Mouse (Mus musculus) hindbrain, postnatal 0 days (tissue): Measurements from ENCODE around the gene Mfsd5. TPM values are rescaled to one million over a fixed set of nuclear protein-coding genes. Genes with fewer than 3 reads are reported as not detected.

Experiments used
- ATAC-seq: fragments of 200-750 bp; cut with Nextera tagmentation; 2 replicates; pipeline ENCODE4 v1.8.0; 2017; ENCODE audit warnings: mild to moderate bottlenecking, moderate TSS enrichment, moderate library complexity
- DNase-seq: peaks from one replicate; pipeline ENCODE4 v3.0.0-alpha.2; 2015; ENCODE audit warnings: low spot score
- H3K27ac ChIP-seq: fragments of 300-500 bp; sonication (generic); 2 replicates; pipeline ENCODE4 v1.5.1; 2014; ENCODE audit warnings: mild to moderate bottlenecking
- H3K27me3 ChIP-seq: fragments of 300-500 bp; sonication (generic); 2 replicates; pipeline ENCODE4 v1.6.1; 2014; ENCODE audit warnings: low read length, mixed read lengths; ENCODE audit not compliant: insufficient read depth
- H3K36me3 ChIP-seq: fragments of 300-500 bp; sonication (generic); 2 replicates; pipeline ENCODE4 v1.6.1; 2014; ENCODE audit warnings: low read length, mixed read lengths; ENCODE audit not compliant: insufficient read depth
- H3K4me1 ChIP-seq: fragments of 300-500 bp; sonication (generic); 2 replicates; pipeline ENCODE4 v1.6.1; 2014; ENCODE audit warnings: antibody characterized with exemption, low read length, mixed read lengths; ENCODE audit not compliant: insufficient read depth
- H3K4me2 ChIP-seq: fragments of 300-500 bp; sonication (generic); 2 replicates; pipeline ENCODE4 v1.6.1; 2014; ENCODE audit warnings: low read depth, mild to moderate bottlenecking, low read length, moderate library complexity, mixed read lengths
- H3K4me3 ChIP-seq: fragments of 300-500 bp; sonication (generic); 2 replicates; pipeline ENCODE4 v1.5.1; 2014; ENCODE audit warnings: low read length
- H3K9ac ChIP-seq: fragments of 300-500 bp; sonication (generic); replicated peaks from 2 replicates; pipeline ENCODE4 v1.6.1; 2014; ENCODE audit warnings: mild to moderate bottlenecking, low read length, moderate library complexity, mixed read lengths
- H3K9me3 ChIP-seq: fragments of 300-500 bp; sonication (generic); 2 replicates; pipeline ENCODE4 v1.6.1; 2016; ENCODE audit warnings: low read length, mixed read lengths
- CTCF ChIP-seq: IDR thresholded peaks from 2 replicates; pipeline ENCODE4 v1.5.1; 2016; ENCODE audit warnings: antibody characterized with exemption, control low read depth, low read depth
- WGBS: fragments of 180-500 bp; shearing (Covaris S2); extraction: QIAGEN DNeasy Blood & Tissue Kit; methylation state at CpG from one replicate; pipeline ENCODE4 v1.1.7; 2014; 5-methylcytosine and 5-hydroxymethylcytosine counted together
- polyA plus RNA-seq: library from polyadenylated mRNA; unstranded; fragments of >200 nt; fragmentation: Nextera tagmentation; extraction: Ambion mirVana; gene quantifications from 2 replicates; pipeline ENCODE4 v1.2.1, GENCODE M21; 2015
- total RNA-seq: library from RNA; depleted of rRNA; stranded (reverse); fragments of >200 nt; gene quantifications from 2 replicates; pipeline ENCODE4 v1.2.3, GENCODE M21; 2014

The Mfsd5 gene
- total and polyA plus RNA-seq, 2 experiments from 2014 or later: 52.3 to 68.3 TPM

DNA sequence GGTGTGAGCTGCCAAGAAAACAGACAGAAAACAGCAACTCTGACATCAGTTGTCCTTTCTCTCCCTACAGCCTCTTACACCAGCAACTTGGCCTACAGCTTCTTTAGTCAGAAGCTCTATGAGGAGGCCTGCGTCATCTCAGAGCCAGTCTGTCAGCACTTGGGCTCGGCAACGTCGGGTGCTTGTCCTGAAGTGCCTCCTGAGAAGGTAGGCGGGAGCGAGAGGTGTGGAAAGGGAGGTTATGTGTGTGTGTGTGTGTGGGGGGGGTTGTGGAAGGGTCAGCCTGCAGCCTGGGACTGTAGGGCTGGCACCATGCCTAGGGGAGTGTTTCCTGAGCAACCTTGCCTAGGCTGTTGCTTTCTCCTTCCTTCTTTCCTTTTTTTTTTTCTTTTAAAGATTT is 23.3 kb downstream of the Mfsd5 start:
- 96% methylated on average over 6 of the region's 6 CpGs for WGBS
- no peak for ATAC-seq
- Histone ChIP-seq H3K27me3 (no peaks in the 10 kb centered on the region), H3K4me1 (no peaks in the 10 kb centered on the region), H3K4me2 (no peak overlapping the region), H3K4me3 (no peak overlapping the region), H3K36me3 (no peaks in the 10 kb centered on the region), H3K9ac (no peak overlapping the region), H3K9me3 (no peaks in the 10 kb centered on the region), H3K27ac (no peak overlapping the region)
- TF ChIP-seq CTCF: no peak
- DNase-seq: no peak

DNA sequence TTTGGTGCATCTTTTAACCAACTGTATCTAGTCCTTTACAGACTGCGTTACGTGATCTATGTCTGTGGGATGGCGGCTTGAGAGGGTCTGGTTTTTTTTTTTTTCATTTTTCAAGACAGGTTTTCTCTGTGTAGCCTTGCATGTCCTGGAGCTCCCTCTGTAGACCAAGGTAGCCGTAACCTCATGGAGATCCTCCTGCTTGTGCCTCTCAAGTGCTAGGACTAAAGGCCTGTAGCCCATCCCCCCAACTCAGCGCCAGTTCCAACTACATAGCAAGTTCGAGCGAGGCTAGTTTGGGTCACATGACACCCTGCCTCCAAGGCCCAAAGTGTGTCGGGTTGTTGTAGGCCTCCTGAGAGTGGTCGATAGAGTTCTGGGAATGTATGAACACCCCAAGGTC is 29.5 kb downstream of the Mfsd5 start:
- no peak for ATAC-seq
- H3K27me3 ChIP-seq: no peaks in the 10 kb centered on the region
- no peaks in the 10 kb centered on the region for H3K4me1 ChIP-seq
- no peak for TF ChIP-seq CTCF
- no peak overlapping the region for H3K9ac ChIP-seq
- no peaks in the 10 kb centered on the region for H3K9me3 ChIP-seq
- no peak overlapping the region for H3K4me2 ChIP-seq
- no peak overlapping the region for H3K27ac ChIP-seq
- 82% methylated on average over 9 of the region's 9 CpGs for WGBS
- H3K4me3 ChIP-seq: no peak overlapping the region
- no peak for DNase-seq
- H3K36me3 ChIP-seq: no peaks in the 10 kb centered on the region

DNA sequence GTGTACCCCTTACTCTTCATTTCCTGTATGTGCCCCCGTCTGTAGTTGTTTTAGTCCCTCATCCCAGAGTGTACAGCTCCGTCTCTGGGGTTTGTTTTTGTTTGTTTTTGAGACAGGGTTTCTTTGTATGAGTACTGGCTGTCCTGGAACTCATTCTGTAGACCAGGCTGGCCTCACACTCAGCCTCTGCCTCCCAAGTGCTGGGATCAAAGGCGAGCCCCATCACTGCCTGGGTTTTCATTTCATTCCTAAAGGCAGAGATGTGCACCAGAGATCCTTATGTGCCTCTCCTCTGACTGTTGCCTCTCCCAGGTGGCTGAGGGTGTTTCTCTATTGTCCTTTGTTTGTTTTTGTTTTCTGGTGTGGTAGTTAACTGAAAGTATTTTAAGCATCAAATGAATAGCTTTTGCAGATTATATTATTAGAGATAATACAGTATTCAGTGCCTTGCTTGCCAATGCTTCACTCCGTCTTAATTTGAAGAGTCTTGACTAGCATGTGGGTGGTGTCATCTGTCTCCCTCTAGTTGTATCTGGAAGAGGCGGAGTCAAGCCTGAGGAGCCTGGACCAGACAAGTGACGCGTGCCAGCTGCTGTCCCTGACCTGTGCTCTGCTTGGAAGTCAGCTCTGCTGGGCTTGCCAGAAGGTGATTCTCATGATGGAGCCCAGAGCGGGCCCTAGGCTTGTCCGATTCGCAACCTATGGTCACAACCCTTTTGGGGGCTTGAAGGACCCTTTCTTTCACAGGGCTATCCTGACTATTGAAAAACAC is 31.0 kb downstream of the Mfsd5 start:
- no peak for ATAC-seq
- no peak overlapping the region for H3K9ac ChIP-seq
- no peak overlapping the region for H3K4me2 ChIP-seq
- no peak for DNase-seq
- no peaks in the 10 kb centered on the region for H3K4me1 ChIP-seq
- TF ChIP-seq CTCF: no peak
- H3K36me3 ChIP-seq: no peaks in the 10 kb centered on the region
- H3K4me3 ChIP-seq: no peak overlapping the region
- H3K27me3 ChIP-seq: no peaks in the 10 kb centered on the region
- WGBS: 84% methylated on average over 10 of the region's 10 CpGs
- H3K27ac ChIP-seq: no peak overlapping the region
- no peaks in the 10 kb centered on the region for H3K9me3 ChIP-seq

DNA sequence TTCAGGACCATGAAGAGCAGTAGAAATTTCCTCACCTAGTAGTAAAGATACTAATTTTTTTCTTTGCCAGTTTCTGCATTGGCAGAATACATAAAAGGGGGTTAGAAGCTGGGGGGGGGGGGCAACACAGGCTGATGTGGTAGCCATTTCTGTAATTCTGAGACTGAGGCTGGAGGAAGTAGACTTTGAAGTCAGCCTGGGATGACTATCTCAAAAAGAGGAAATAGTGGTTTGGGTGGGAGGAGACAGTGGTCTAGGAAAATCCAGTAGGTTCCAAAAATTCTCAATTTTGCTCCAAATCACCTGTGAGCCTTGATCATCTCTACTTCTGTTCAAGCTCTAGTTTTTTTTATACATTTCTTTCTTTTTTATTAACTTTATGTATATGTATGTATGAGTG is 32.2 kb downstream of the Mfsd5 start:
- H3K4me3 ChIP-seq: no peak overlapping the region
- no peak for DNase-seq
- no peak overlapping the region for H3K27ac ChIP-seq
- H3K9ac ChIP-seq: no peak overlapping the region
- no peak for TF ChIP-seq CTCF
- no peaks in the 10 kb centered on the region for H3K4me1 ChIP-seq
- H3K4me2 ChIP-seq: no peak overlapping the region
- no peaks in the 10 kb centered on the region for H3K36me3 ChIP-seq
- no peaks in the 10 kb centered on the region for H3K27me3 ChIP-seq
- no peaks in the 10 kb centered on the region for H3K9me3 ChIP-seq
- ATAC-seq: no peak

DNA sequence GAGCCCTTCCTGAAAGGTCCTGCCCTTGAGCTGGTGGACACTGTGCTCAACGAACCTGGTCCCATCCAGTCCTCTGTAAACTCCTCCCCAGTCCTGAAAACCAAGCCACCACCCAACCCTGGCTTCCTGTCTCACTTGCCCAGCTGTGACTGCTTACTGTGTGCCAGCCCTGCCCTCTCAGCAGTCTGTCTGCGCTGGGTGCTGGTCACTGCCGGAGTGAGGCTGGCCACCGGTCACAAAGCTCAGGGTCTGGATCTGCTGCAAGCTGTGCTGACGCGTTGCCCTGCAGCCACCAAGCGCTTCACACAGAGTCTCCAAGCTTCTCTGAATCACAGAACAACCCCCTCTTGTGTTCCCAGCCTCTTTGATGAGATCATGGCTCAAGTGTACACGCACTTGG is 36.0 kb downstream of the Mfsd5 start:
- H3K36me3 ChIP-seq: no peaks in the 10 kb centered on the region
- H3K4me1 ChIP-seq: no peaks in the 10 kb centered on the region
- H3K4me3 ChIP-seq: no peak overlapping the region
- no peaks in the 10 kb centered on the region for H3K9me3 ChIP-seq
- no peak for TF ChIP-seq CTCF
- H3K4me2 ChIP-seq: no peak overlapping the region
- H3K27me3 ChIP-seq: no peaks in the 10 kb centered on the region
- 86% methylated on average over 8 of the region's 8 CpGs for WGBS
- ATAC-seq (no peak), DNase-seq (no peak)
- no peak overlapping the region for H3K9ac ChIP-seq
- no peak overlapping the region for H3K27ac ChIP-seq

DNA sequence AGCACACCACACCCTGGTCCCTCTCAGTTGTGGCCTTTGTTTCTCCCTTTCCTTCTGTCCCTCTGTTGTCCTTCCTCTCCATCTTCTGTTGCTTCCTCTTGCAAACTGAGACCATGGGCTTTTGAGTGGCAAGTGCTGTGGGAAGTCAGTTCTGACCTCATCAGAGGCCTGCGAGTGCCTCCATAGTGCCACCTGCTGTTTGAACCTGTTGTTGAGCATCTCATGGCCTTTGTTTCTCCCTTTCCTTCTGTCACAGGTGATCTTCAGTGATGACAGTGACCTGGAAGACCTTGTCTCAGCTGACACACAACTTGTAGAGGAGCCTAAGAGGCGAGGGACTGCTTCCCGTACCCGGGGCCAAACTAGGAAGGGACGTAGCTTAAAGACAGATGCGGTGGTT is 37.0 kb downstream of the Mfsd5 start:
- WGBS: 84% methylated on average over 6 of the region's 6 CpGs
- Histone ChIP-seq H3K36me3 (no peaks in the 10 kb centered on the region), H3K9me3 (no peaks in the 10 kb centered on the region), H3K27me3 (no peaks in the 10 kb centered on the region), H3K27ac (no peak overlapping the region), H3K9ac (no peak overlapping the region), H3K4me3 (no peak overlapping the region), H3K4me2 (no peak overlapping the region), H3K4me1 (no peaks in the 10 kb centered on the region)
- ATAC-seq: no peak
- peak; percentile 75 for TF ChIP-seq CTCF
- peak; percentile 71 for DNase-seq

DNA sequence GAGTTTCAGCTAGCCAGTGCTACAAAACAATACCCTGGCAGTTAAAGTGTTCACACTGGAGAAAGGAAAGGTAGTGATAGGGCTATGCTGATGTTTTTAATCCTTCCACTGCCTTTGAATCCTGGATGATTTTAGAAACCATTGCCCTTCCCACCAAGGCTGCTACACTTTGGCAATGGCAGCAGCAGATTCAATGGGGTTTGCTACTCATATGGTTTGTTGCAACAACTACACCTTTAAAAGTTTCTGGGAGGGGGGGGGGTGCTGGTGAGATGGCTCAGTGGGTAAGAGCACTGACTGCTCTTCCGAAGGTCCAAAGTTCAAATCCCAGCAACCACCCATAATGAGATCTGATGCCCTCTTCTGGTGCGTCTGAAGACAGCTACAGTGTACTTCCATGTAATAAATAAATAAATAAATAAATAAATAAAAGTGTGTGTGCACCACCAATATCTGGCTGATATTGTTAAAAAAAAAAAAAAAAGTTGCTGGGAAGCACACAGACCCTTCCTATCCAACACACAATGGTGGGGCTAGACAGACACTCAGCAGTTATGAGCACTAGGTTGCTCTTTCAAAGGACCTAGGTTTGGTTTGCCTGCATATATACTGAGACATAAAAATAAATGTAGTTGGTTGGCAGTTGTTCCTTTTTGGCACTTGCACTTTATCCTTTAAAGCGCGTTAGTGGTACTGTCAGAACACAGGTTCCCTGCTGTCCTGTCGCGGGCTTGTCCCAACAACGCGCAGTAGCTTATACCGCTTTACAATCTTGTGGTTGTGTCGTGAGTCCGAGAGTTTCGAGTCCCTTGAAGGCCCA is 45.6 kb downstream of the Mfsd5 start:
- no peak for ATAC-seq
- peak overlapping the region; percentile 90 for H3K4me2 ChIP-seq
- H3K36me3 ChIP-seq: no peaks in the 10 kb centered on the region; the same call in 1 of the 2 replicates
- no peak for TF ChIP-seq CTCF
- H3K4me1 ChIP-seq: peaks cover 8% of the 10 kb centered on the region; the same call in 1 of the 2 replicates
- WGBS: 69% methylated on average over 12 of the region's 12 CpGs
- H3K4me3 ChIP-seq: no peak overlapping the region
- H3K27ac ChIP-seq: no peak overlapping the region
- no peak for DNase-seq
- H3K9ac ChIP-seq: no peak overlapping the region
- no peaks in the 10 kb centered on the region for H3K9me3 ChIP-seq
- no peaks in the 10 kb centered on the region for H3K27me3 ChIP-seq
